Mouse (Mus musculus) adrenal gland, adult (tissue): ENCODE results near the gene Gmds.
A peak's percentile ranks its signal among the peaks of the same experiment; 100 is the strongest.

Experiments
- DNase-seq, 2 experiments: peaks; one replicate each; pipeline ENCODE4 v3.0.0; 2022 to 2023; ENCODE audit warnings: low spot score in 1 of 2; ENCODE audit not compliant: inconsistent age in 2 of 2

The Gmds gene

GRCm38 (mm10) chr13:32034799-32035448 lies 303.6 kb downstream of the Gmds start:
- DNase-seq, result no peak

GRCm38 (mm10) chr13:32034139-32034538 lies 304.4 kb downstream of the Gmds start:
- no peak for DNase-seq

GRCm38 (mm10) chr13:32026226-32026975 lies 312.1 kb downstream of the Gmds start:
- DNase-seq, result no peak

GRCm38 (mm10) chr13:32024822-32025221 lies 313.7 kb downstream of the Gmds start:
- no peak for DNase-seq

- DNase-seq, result no peak
These were observed 317.9 kb downstream of the Gmds start for GRCm38 (mm10) chr13:32020455-32021249.

GRCm38 (mm10) chr13:32019256-32019620 lies 319.3 kb downstream of the Gmds start:
- DNase-seq, result no peak

- peak; percentile 73 to 90 for DNase-seq
These were observed 319.9 kb downstream of the Gmds start for GRCm38 (mm10) chr13:32018518-32019255.

GRCm38 (mm10) chr13:32008802-32009201 lies 329.7 kb downstream of the Gmds start:
- DNase-seq, result no peak

GRCm38 (mm10) chr13:32008116-32008641 lies 330.4 kb downstream of the Gmds start:
- DNase-seq, result peak in 1 of 2 experiments; percentile 29

GRCm38 (mm10) chr13:31993391-31993790 lies 345.1 kb downstream of the Gmds start:
- no peak for DNase-seq

- peak in 1 of 2 experiments; percentile 59 for DNase-seq
These were observed 345.9 kb downstream of the Gmds start for GRCm38 (mm10) chr13:31992409-31993201.

GRCm38 (mm10) chr13:31981198-31981597 lies 357.3 kb downstream of the Gmds start:
- no peak for DNase-seq

- DNase-seq, result no peak
These were observed 360.4 kb downstream of the Gmds start for GRCm38 (mm10) chr13:31978126-31978525.

- DNase-seq, result no peak
These were observed 363.6 kb downstream of the Gmds start for GRCm38 (mm10) chr13:31974751-31975479.

GRCm38 (mm10) chr13:31971040-31971501 lies 367.5 kb downstream of the Gmds start:
- DNase-seq, result no peak

- DNase-seq, result no peak
These were observed 370.3 kb downstream of the Gmds start for GRCm38 (mm10) chr13:31968272-31968671.

- DNase-seq, result no peak
These were observed 371.5 kb downstream of the Gmds start for GRCm38 (mm10) chr13:31966931-31967532.

GRCm38 (mm10) chr13:31960514-31960913 lies 378.0 kb downstream of the Gmds start:
- DNase-seq, result no peak
